Mouse (Mus musculus): ENCODE data around the gene Ncoa5. TPM values are rescaled to one million over a fixed set of nuclear protein-coding genes. Genes with fewer than 3 reads are reported as not detected.

The Ncoa5 gene
- 10 to 100 TPM; 49.9 to 58.0 TPM for polyA plus RNA-seq (2017; shearing (Covaris generic))

DNA sequence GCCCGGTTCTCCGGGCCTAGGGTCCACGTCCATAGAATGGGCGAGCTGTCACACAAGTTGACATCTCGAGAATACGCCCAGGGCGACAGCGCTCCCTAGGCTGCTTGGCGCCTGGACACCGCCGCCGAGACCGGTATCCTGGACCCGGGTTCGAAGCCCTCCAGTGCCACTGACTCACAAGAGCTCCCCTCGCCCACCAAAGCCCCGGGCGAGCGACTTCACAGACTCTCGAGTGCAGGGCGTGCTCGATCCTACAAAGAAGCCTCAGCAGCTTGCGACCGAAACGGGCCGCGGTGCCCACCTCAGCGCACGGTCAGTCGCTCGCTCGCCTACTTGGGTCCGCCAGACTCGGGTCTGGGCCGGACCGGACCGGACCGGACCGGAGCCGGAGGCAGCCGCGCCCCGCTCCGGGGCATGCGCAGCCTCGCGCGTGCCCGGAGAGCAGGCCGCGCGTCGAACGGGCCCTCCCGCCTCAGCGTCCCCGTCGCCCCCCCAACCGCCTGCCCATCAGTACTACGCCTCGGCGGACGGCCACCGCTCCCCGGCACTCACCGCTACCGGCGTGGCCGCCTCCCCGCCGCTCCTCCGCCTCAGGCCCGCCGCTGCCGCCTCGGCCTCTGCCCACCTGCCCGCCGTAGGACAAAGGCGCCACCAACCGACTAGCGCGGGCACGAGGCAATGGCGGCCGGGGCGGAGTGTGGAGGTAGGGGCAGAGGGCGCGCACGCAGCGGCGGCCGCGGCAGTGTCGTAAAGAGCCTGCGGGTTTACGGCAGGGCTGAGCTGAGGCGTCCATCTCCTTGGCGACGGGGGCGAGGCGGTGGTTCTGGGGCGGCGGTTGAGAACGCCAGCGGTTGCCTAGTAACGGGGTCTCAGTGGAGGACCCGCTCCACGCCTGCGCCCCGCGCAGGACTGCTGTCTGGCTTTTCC lies at the start of gene Ncoa5:
TSS of gene Ncoa5 (minus strand) at position 737 of the 927 bp plus-strand sequence.

DNA sequence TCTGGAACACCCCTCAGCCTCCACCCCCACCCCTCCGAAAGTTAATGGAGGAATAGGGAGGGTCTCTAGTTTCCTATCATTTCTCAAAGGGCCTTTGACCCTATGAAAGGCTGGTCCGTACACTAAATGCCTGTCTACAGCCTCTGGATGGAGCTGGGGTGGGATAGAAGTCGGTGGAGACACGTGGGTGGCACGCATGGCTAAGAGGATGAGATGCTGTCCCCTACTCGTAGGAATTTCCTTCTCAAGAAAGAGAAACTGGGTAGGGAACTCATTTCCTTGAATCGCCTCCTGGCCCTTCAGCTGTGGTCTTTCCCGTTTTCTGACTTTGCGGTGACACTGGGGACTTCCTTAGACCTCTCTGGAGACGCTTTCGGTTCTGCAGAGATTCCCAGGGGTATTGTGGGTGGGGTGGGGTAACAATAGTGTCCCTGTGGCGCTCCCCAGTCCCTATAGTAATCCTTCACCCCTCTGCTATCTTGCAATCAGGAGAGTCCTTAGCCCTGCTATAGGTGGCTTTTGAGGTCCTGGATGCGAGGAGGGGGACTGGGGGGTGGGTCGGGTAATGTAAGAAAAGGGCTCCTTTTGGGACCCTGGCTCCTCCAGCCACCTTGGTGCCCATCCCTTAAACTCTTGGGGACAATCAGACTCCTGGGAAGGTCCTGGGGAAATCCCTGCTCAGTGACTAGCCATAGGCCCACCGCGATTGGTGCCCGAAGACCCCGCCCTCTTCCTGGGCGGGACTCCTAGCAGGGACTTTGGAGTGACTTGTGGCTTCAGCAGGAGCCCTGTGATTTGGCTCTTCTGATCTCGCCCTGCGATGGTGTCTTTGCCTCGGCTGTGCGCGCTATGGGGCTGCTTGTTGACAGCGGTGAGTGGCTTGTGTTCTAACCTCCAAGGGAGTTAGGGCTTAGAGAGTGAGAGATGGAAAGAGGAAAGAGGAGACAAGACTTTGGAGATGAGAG lies 20.5 kb upstream of the Ncoa5 start, which contains the start of gene Cd40:
TSS of gene Cd40 (plus strand) at position 740 of the 965 bp plus-strand sequence.

DNA sequence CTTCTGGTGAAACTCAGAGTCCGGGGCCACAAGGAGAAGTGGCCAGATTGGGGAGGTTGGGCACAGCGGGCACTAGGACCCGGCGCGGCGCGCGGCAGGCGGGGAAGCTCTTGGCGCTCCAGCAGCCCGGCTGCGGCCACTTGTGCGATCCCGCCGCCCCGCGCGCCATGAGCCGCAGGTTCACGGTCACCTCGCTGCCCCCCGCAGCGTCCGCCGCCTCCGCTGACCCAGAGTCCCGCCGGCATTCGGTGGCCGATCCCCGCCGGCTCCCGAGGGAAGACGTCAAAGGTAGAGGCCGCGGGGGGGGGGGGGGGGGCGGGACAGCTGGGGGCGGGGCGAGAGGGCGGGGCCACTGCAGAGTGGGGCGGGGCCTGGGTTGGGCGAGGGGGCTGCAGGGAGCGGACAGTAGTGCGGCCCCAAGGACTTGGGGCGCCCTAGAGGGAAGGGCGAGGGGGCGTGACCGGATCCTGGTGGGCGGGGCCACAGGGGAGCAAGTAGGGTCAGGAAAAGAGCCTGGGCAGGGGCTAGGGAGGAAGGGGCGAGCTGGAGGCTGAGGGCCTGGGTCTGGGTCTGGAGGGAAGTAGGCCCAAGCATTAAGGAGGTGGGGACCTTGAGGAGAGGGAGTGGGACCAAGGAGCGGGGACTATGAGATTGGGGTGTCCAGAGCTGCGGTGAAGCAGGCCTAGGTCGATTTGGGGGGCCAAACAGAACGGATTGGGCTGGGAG lies 73.8 kb downstream of the Ncoa5 start, which contains the start of gene Slc12a5:
TSS of gene Slc12a5 (plus strand) at position 87 of the 726 bp plus-strand sequence.

Other genes with a start within 250 kb of the Ncoa5 start
- gene Snx21, start 249.0 kb downstream of the Ncoa5 start, polyA plus RNA-seq (2017; shearing (Covaris generic)), result 1 to 10 TPM; 8.2 to 9.8 TPM
- gene Acot8, start 230.0 kb downstream of the Ncoa5 start, polyA plus RNA-seq (2017; shearing (Covaris generic)), result 10 to 100 TPM; 29.7 to 34.5 TPM
- gene Zswim3, start 229.8 kb downstream of the Ncoa5 start, polyA plus RNA-seq (2017; shearing (Covaris generic)), result 10 to 100 TPM in 1 of 2 experiments, 1 to 10 TPM in 1; 8.2 to 11.0 TPM
- 10 to 100 TPM; 19.3 to 20.7 TPM for gene Zswim1, start 212.2 kb downstream of the Ncoa5 start, polyA plus RNA-seq (2017; shearing (Covaris generic))
- not detected for gene Spata25, start 206.3 kb downstream of the Ncoa5 start, polyA plus RNA-seq (2017; shearing (Covaris generic))
- gene Ctsa, start 202.0 kb downstream of the Ncoa5 start, polyA plus RNA-seq (2017; shearing (Covaris generic)), result 100 to 1,000 TPM; 179 to 196 TPM
- gene Neurl2, start 201.4 kb downstream of the Ncoa5 start, polyA plus RNA-seq (2017; shearing (Covaris generic)), result 1 to 10 TPM; 1.3 to 2.8 TPM
- gene Pltp, start 177.2 kb downstream of the Ncoa5 start, polyA plus RNA-seq (2017; shearing (Covaris generic)), result 1 to 10 TPM in 1 of 2 experiments, under 1 TPM in 1; 0.52 to 9.3 TPM
- 100 to 1,000 TPM; 109 to 125 TPM for gene Pcif1, start 155.6 kb downstream of the Ncoa5 start, polyA plus RNA-seq (2017; shearing (Covaris generic))
- 10 to 100 TPM; 35.0 to 36.2 TPM for gene Zfp335, start 123.1 kb downstream of the Ncoa5 start, polyA plus RNA-seq (2017; shearing (Covaris generic))
- gene Mmp9, start 94.1 kb downstream of the Ncoa5 start, polyA plus RNA-seq (2017; shearing (Covaris generic)), result 1 to 10 TPM; 3.2 to 8.8 TPM
- 1 to 10 TPM in 1 of 2 experiments, under 1 TPM in 1; 0.12 to 1.2 TPM for gene Slc12a5, start 74.1 kb downstream of the Ncoa5 start, polyA plus RNA-seq (2017; shearing (Covaris generic))
- gene Cd40, start 20.8 kb upstream of the Ncoa5 start, polyA plus RNA-seq (2017; shearing (Covaris generic)), result 1 to 10 TPM; 2.4 to 3.3 TPM
- not detected for gene 1700025C18Rik, start 55.9 kb upstream of the Ncoa5 start, polyA plus RNA-seq (2017; shearing (Covaris generic))
- under 1 TPM in 1 of 2 experiments, not detected in 1; 0.89 TPM for gene Cdh22, start 200.0 kb upstream of the Ncoa5 start, polyA plus RNA-seq (2017; shearing (Covaris generic))

All from inflammation-experienced regulatory T-cells (primary cell).